Mouse (Mus musculus): Measurements from ENCODE around the gene Tmem88.

Tmem88 gene

GRCm38 (mm10) chr11:69415668-69416451, 17.8 kb upstream of the Tmem88 start:
- peak; percentile 70 for DNase-seq

GRCm38 (mm10) chr11:69415327-69415667, 17.3 kb upstream of the Tmem88 start:
- peak; percentile 49 for DNase-seq

GRCm38 (mm10) chr11:69414421-69415326, 16.6 kb upstream of the Tmem88 start:
- DNase-seq, result no peak

- peak; percentile 33 for DNase-seq
Measured at GRCm38 (mm10) chr11:69413221-69414181, 15.5 kb upstream of the Tmem88 start, which contains the start of gene Kdm6b. Gene Kdm6b, minus strand, starts transcription at chr11:69413675.

GRCm38 (mm10) chr11:69412548-69412947, 14.5 kb upstream of the Tmem88 start:
- DNase-seq, result no peak

GRCm38 (mm10) chr11:69411538-69412203, 13.6 kb upstream of the Tmem88 start:
- DNase-seq, result peak; percentile 87

GRCm38 (mm10) chr11:69411073-69411535, 13.1 kb upstream of the Tmem88 start:
- peak; percentile 95 for DNase-seq

GRCm38 (mm10) chr11:69410310-69411072, 12.5 kb upstream of the Tmem88 start:
- peak; percentile 66 for DNase-seq

GRCm38 (mm10) chr11:69410045-69410309, 11.9 kb upstream of the Tmem88 start:
- peak; percentile 51 for DNase-seq

- DNase-seq, result peak; percentile 89
Measured at GRCm38 (mm10) chr11:69409378-69410044, 11.5 kb upstream of the Tmem88 start.

GRCm38 (mm10) chr11:69408541-69409377, 10.7 kb upstream of the Tmem88 start:
- peak; percentile 87 for DNase-seq

GRCm38 (mm10) chr11:69407724-69408004, 9.6 kb upstream of the Tmem88 start:
- no peak for DNase-seq

- DNase-seq, result no peak
Measured at GRCm38 (mm10) chr11:69406867-69407723, 9.1 kb upstream of the Tmem88 start.

- DNase-seq, result no peak
Measured at GRCm38 (mm10) chr11:69406282-69406681, 8.2 kb upstream of the Tmem88 start.

GRCm38 (mm10) chr11:69405397-69406200, 7.6 kb upstream of the Tmem88 start:
- DNase-seq, result no peak

- DNase-seq, result no peak
Measured at GRCm38 (mm10) chr11:69404595-69405396, 6.8 kb upstream of the Tmem88 start.

All from liver (tissue).